Mouse (Mus musculus) MN1 (cell line): Measurements from ENCODE around the gene Akap13.
A peak's percentile ranks its signal among the peaks of the same experiment; 100 is the strongest.
"Not testable (repeated sequence)": the region's sequence is repeated elsewhere in the genome, so short reads cannot be mapped to it uniquely, and the experiment has no call there.

Experiments used
- DNase-seq: peaks from one replicate; pipeline ENCODE4 v3.0.0-alpha.2; 2016; ENCODE audit warnings: low spot score

The Akap13 gene

GRCm38 (mm10) chr7:75760661-75761319 lies 305.5 kb downstream of the Akap13 start:
- DNase-seq = not testable (repeated sequence)

- DNase-seq = not testable (repeated sequence)
Observed at GRCm38 (mm10) chr7:75762225-75762624, 306.9 kb downstream of the Akap13 start.

GRCm38 (mm10) chr7:75767080-75767769 lies 311.9 kb downstream of the Akap13 start:
- DNase-seq = not testable (repeated sequence)

GRCm38 (mm10) chr7:75768169-75768568 lies 312.8 kb downstream of the Akap13 start:
- DNase-seq = no peak

GRCm38 (mm10) chr7:75769909-75770308 lies 314.6 kb downstream of the Akap13 start:
- no peak for DNase-seq

GRCm38 (mm10) chr7:75774095-75775078 lies 319.1 kb downstream of the Akap13 start:
- not testable (repeated sequence) for DNase-seq

GRCm38 (mm10) chr7:75778053-75778452 lies 322.7 kb downstream of the Akap13 start:
- no peak for DNase-seq

GRCm38 (mm10) chr7:75780812-75781211 lies 325.5 kb downstream of the Akap13 start:
- no peak for DNase-seq

- no peak for DNase-seq
Observed at GRCm38 (mm10) chr7:75781298-75781947, 326.1 kb downstream of the Akap13 start.

- peak; percentile 62 for DNase-seq
Observed at GRCm38 (mm10) chr7:75781948-75782722, 326.8 kb downstream of the Akap13 start.

GRCm38 (mm10) chr7:75782723-75783011 lies 327.3 kb downstream of the Akap13 start:
- DNase-seq = no peak

- DNase-seq = no peak
Observed at GRCm38 (mm10) chr7:75785388-75786328, 330.3 kb downstream of the Akap13 start.

GRCm38 (mm10) chr7:75786812-75787211 lies 331.5 kb downstream of the Akap13 start:
- DNase-seq = no peak

- DNase-seq = no peak
Observed at GRCm38 (mm10) chr7:75787371-75787770, 332.0 kb downstream of the Akap13 start.

GRCm38 (mm10) chr7:75788069-75788800 lies 332.9 kb downstream of the Akap13 start:
- not testable (repeated sequence) for DNase-seq

GRCm38 (mm10) chr7:75788801-75789135 lies 333.4 kb downstream of the Akap13 start:
- not testable (repeated sequence) for DNase-seq

GRCm38 (mm10) chr7:75789746-75790145 lies 334.4 kb downstream of the Akap13 start:
- no peak for DNase-seq

- not testable (repeated sequence) for DNase-seq
Observed at GRCm38 (mm10) chr7:75791092-75791837, 335.9 kb downstream of the Akap13 start.

GRCm38 (mm10) chr7:75793091-75793490 lies 337.8 kb downstream of the Akap13 start:
- DNase-seq = no peak
